Mouse (Mus musculus) midbrain, embryonic 15.5 days (tissue): ENCODE measurements around the gene Srbd1. TPM values are rescaled to one million over a fixed set of nuclear protein-coding genes. Genes with fewer than 3 reads are reported as not detected.

Source experiments
- ATAC-seq: fragments of 200-750 bp; cut with Nextera tagmentation; replicated peaks from 2 replicates; pipeline ENCODE4 v1.8.0; 2017; ENCODE audit warnings: moderate TSS enrichment
- H3K27ac ChIP-seq: fragments of 300-500 bp; sonication (generic); 2 replicates; pipeline ENCODE4 v1.5.1; 2015; ENCODE audit warnings: mild to moderate bottlenecking, inconsistent platforms
- H3K27me3 ChIP-seq: fragments of 300-500 bp; sonication (generic); replicated peaks from 2 replicates; pipeline ENCODE4 v1.6.1; 2015; ENCODE audit warnings: inconsistent platforms
- H3K36me3 ChIP-seq: fragments of 300-500 bp; sonication (generic); replicated peaks from 2 replicates; pipeline ENCODE4 v1.6.1; 2015; ENCODE audit warnings: inconsistent platforms
- H3K4me1 ChIP-seq: fragments of 300-500 bp; sonication (generic); 2 replicates; pipeline ENCODE4 v1.6.1; 2015; ENCODE audit warnings: inconsistent platforms
- H3K4me2 ChIP-seq: fragments of 300-500 bp; sonication (generic); 2 replicates; pipeline ENCODE4 v1.6.1; 2015; ENCODE audit warnings: inconsistent platforms, mild to moderate bottlenecking, moderate library complexity
- H3K4me3 ChIP-seq: fragments of 300-500 bp; sonication (generic); 2 replicates; pipeline ENCODE4 v1.5.1; 2015; ENCODE audit warnings: mild to moderate bottlenecking, inconsistent platforms
- H3K9ac ChIP-seq: fragments of 300-500 bp; sonication (generic); 2 replicates; pipeline ENCODE4 v1.6.1; 2015; ENCODE audit warnings: mild to moderate bottlenecking, inconsistent platforms
- H3K9me3 ChIP-seq: fragments of 300-500 bp; sonication (generic); 2 replicates; pipeline ENCODE4 v1.6.1; 2016; ENCODE audit warnings: inconsistent platforms
- WGBS: fragments of 180-500 bp; shearing (Covaris S2); methylation state at CpG from one replicate; pipeline ENCODE4 v1.1.7; 2015; ENCODE audit warnings: mixed read lengths; 5-methylcytosine and 5-hydroxymethylcytosine counted together
- polyA plus RNA-seq: library from polyadenylated mRNA; unstranded; fragments of >200 nt; fragmentation: Nextera tagmentation; extraction: Ambion mirVana; gene quantifications from 2 replicates; pipeline ENCODE4 v1.2.1, GENCODE M21; 2015

Srbd1 gene
- polyA plus RNA-seq, 1 experiment from 2014 or later: 14.8 TPM

DNA sequence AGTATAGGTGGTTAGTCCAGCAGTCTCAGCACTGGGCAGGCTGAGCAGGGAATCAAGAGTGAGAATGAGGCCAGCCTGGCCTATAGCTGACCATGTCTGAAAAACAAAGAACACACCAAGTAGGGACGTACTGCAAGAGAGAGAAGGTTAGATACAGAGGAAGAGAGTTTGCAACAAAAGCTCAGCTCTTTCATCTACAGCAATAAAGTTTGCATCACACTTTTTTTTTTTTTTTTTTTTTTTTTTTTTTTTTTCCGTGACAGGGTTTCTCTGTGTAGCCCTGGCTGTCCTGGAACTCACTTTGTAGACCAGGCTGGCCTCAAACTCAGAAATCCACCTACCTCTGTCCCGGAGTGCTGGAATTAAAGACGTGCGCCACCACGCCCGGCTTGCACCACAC is 79.1 kb downstream of the Srbd1 start:
- Histone ChIP-seq H3K9ac (no peak overlapping the region), H3K36me3 (no peaks in the 10 kb centered on the region), H3K4me2 (no peak overlapping the region), H3K4me1 (no peaks in the 10 kb centered on the region), H3K4me3 (no peak overlapping the region), H3K27ac (no peak overlapping the region), H3K9me3 (no peaks in the 10 kb centered on the region), H3K27me3 (no peaks in the 10 kb centered on the region)
- 85% methylated on average over 7 of the region's 7 CpGs for WGBS
- ATAC-seq: no peak

DNA sequence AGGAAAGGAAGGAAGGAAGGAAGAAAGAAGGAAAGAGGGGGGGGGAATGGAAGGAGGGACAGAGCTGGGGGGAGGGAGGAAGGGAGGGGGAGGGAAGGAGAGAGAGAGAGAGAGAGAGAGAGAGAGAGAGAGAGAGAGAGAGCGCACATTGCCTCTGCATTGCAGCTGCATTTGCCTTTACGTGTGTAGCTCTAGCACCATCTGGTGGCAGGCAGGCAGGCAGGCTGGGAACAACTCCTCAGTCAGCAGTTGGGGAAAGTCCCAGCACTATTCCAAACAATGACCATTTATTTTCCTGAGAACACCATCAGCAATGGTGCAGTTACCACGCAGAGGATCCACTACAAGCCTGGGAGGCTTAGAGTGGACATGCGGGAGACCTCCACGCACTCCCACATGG is 81.5 kb downstream of the Srbd1 start:
- H3K27me3 ChIP-seq: no peaks in the 10 kb centered on the region

DNA sequence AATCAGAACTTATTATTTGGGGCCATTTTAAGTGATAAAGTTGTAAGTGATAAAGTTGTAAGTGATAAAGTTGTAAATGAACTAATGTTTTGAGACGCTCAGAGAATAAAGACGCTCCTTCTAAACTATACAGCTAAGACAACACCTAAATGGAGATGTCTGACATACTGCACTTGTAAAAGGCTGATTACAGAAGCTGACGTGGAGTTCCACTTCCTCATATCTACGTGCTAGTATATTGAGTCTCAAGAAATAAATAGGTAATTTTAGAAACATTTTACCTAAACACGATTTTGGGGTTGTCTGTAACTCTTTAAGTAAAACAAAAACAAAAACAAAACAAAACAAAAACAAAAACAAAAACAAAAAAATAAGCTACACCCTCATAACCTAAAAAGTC is 84.1 kb downstream of the Srbd1 start:
- H3K9me3 ChIP-seq: no peaks in the 10 kb centered on the region
- H3K4me3 ChIP-seq: no peak overlapping the region
- no peaks in the 10 kb centered on the region for H3K4me1 ChIP-seq
- 88% methylated on average over 5 of the region's 5 CpGs for WGBS
- no peak overlapping the region for H3K9ac ChIP-seq
- H3K27ac ChIP-seq: no peak overlapping the region
- H3K36me3 ChIP-seq: no peaks in the 10 kb centered on the region
- no peaks in the 10 kb centered on the region for H3K27me3 ChIP-seq
- ATAC-seq: no peak
- H3K4me2 ChIP-seq: no peak overlapping the region

More for the DNA sequence above, 81.5 kb downstream of the Srbd1 start:
- Histone ChIP-seq H3K4me3 (no peak overlapping the region), H3K9me3 (no peaks in the 10 kb centered on the region), H3K36me3 (no peaks in the 10 kb centered on the region), H3K4me2 (no peak overlapping the region), H3K4me1 (no peaks in the 10 kb centered on the region), H3K27ac (no peak overlapping the region), H3K9ac (no peak overlapping the region)
- 15% methylated on average over 5 of the region's 5 CpGs for WGBS
- no peak for ATAC-seq

DNA sequence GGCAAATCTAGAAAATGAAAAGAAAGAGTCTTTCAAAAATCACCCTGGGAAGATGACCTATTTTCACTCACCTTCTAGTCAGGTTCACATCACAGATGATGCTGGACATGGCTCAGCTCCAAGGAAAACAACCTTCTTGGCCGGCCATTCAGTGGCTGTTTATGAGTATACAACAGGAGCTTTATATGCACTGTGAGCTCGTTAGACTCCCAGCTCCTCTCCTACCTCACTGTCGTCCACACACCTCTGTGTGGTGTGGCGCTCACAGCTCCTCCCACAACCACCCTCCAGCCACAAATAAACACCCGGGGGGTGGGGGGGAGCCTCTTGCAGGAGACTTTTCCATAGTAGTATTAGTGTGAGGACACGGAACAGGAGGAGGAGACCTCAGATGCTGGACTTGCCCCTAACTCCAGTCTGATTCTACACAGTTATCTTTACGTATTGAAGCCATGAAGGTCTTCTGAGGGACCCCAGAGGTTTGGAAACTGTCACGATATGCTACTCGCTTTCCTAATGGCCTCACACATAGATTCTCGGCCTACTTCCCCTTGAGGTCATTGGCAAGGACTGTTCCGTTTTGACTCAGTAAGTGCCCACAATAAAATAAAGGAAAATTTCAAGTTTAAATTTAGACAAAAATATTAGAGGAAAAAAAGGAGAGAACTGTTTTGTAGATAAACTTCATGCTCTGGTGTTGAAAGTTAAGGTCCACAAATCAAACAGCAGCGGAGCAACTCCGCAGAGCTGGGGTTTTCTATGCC is 104.6 kb downstream of the Srbd1 start:
- Histone ChIP-seq H3K4me1 (no peaks in the 10 kb centered on the region), H3K4me2 (no peak overlapping the region), H3K27ac (no peak overlapping the region), H3K36me3 (no peaks in the 10 kb centered on the region), H3K9me3 (no peaks in the 10 kb centered on the region), H3K4me3 (no peak overlapping the region), H3K27me3 (no peaks in the 10 kb centered on the region), H3K9ac (no peak overlapping the region)
- WGBS: 83% methylated on average over 13 of the region's 13 CpGs
- no peak for ATAC-seq

DNA sequence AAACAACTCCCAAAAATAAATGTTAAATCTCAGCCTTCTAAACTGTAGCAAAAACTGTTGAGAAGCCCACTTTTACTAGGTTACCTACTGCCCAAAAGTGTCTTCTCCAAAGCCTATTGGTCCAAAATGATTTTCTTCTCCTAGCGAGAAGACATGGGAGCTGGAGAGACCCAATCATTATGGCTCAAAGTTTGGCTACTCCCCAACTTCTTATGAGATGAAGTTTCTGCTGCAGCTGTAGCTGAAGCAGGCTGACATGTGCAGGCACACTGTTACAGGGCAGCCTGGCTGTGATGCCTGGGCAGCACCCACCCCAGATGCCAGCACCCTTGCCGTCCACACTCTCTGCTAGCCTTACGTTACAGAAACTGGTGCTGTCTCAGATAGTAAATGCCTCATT is 105.2 kb downstream of the Srbd1 start:
- Histone ChIP-seq H3K9me3 (no peaks in the 10 kb centered on the region), H3K4me1 (no peaks in the 10 kb centered on the region), H3K27me3 (no peaks in the 10 kb centered on the region), H3K4me2 (no peak overlapping the region), H3K9ac (no peak overlapping the region), H3K4me3 (no peak overlapping the region), H3K27ac (no peak overlapping the region), H3K36me3 (no peaks in the 10 kb centered on the region)
- 80% methylated on average over 3 of the region's 3 CpGs for WGBS
- no peak for ATAC-seq

DNA sequence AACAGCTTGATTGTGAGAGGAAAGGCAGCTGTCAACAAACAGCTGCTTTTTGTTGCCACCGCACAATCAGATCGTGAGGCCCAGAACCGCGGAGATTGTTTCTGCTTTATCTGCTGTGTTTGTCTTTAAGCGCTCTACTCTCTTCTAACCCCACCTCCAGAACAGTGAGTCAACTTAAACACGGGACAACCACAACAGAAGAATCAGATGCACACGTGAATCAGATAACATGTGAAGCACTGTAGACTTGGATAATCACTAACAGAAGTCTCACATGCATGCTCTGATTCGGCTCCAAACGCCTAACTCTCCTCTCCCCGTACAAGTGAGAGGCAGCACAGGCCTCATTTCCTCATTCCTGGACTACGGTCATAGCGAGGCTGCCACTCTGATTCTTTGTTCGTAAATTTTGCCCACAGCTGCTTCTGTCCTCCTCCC is 106.7 kb downstream of the Srbd1 start:
- no peaks in the 10 kb centered on the region for H3K27me3 ChIP-seq
- no peak for ATAC-seq
- no peak overlapping the region for H3K4me2 ChIP-seq
- WGBS: 70% methylated on average over 13 of the region's 13 CpGs
- no peak overlapping the region for H3K27ac ChIP-seq
- no peaks in the 10 kb centered on the region for H3K36me3 ChIP-seq
- H3K9me3 ChIP-seq: no peaks in the 10 kb centered on the region
- H3K9ac ChIP-seq: no peak overlapping the region
- H3K4me1 ChIP-seq: no peaks in the 10 kb centered on the region
- H3K4me3 ChIP-seq: no peak overlapping the region

DNA sequence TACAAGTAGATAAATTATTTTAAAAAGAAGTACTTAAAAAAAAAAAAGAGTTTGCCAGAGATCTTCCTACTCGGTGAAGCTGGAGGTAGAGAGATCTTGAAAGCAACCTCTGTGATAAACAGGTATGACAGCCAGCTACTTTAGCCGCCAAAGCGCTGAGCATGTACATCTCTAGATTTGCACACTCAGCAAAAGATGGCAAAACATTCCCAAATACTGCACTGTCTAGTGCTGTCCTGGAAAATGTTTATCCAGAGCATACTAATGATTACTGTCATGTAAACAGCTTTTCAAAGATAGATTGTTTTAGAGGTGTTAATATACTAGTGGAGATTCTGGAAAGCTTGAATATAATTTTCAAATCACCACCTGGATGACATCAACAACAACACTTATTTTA is 109.4 kb downstream of the Srbd1 start:
- Histone ChIP-seq H3K4me2 (no peak overlapping the region), H3K4me3 (no peak overlapping the region), H3K4me1 (no peaks in the 10 kb centered on the region), H3K27ac (no peak overlapping the region), H3K9me3 (no peaks in the 10 kb centered on the region), H3K36me3 (no peaks in the 10 kb centered on the region), H3K9ac (no peak overlapping the region), H3K27me3 (no peaks in the 10 kb centered on the region)
- 88% methylated on average over 3 of the region's 3 CpGs for WGBS
- no peak for ATAC-seq

DNA sequence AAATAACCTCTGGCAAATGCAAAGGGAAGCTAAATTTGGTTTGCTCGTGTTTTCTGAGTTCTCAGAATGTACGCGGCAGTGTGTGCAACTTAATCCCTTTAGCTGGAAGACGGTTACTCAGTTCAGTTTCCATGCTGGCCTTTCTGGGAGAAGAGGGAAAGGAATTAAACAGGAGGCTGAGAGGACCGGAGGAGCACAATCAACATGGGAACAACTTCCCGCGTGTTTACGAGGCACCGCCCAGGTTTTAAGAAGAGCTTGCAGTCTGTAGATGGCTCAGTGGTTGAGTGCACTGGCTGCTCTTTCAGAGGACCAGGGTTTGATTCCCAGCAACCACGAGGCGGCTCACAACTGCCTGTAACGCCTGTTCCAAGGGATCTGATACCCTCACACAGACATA is 109.8 kb downstream of the Srbd1 start:
- Histone ChIP-seq H3K27ac (no peak overlapping the region), H3K4me3 (no peak overlapping the region), H3K9ac (no peak overlapping the region), H3K9me3 (no peaks in the 10 kb centered on the region), H3K27me3 (no peaks in the 10 kb centered on the region), H3K4me2 (no peak overlapping the region), H3K4me1 (0 out of 2 replicates have a peak, but pooled peaks cover 2% of the 10 kb centered on the region), H3K36me3 (no peaks in the 10 kb centered on the region)
- 73% methylated on average over 12 of the region's 12 CpGs for WGBS
- no peak for ATAC-seq

DNA sequence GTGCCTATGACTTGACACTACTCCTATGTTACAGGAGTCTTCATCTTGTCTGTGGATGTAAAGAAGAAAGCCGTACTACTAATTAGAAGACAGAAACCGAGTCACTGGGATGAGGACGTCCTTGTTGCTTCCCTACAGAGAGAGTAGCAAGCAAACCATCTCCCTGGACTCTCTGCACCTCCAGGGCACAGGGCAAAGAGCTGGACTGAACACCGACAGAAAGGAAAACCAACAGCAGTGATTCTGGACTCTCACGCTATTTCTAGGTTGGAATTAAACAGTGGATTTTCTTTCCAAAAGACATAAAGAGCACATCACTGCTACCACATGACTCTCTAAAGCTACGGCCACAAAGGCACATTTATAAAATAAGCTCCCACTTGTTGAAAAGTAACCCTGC is 110.3 kb downstream of the Srbd1 start:
- WGBS: 89% methylated on average over 6 of the region's 6 CpGs
- Histone ChIP-seq H3K4me1 (0 out of 2 replicates have a peak, but pooled peaks cover 5% of the 10 kb centered on the region), H3K9ac (no peak overlapping the region), H3K4me3 (no peak overlapping the region), H3K9me3 (no peaks in the 10 kb centered on the region), H3K27me3 (no peaks in the 10 kb centered on the region), H3K36me3 (no peaks in the 10 kb centered on the region), H3K27ac (no peak overlapping the region), H3K4me2 (no peak overlapping the region)
- ATAC-seq: no peak

DNA sequence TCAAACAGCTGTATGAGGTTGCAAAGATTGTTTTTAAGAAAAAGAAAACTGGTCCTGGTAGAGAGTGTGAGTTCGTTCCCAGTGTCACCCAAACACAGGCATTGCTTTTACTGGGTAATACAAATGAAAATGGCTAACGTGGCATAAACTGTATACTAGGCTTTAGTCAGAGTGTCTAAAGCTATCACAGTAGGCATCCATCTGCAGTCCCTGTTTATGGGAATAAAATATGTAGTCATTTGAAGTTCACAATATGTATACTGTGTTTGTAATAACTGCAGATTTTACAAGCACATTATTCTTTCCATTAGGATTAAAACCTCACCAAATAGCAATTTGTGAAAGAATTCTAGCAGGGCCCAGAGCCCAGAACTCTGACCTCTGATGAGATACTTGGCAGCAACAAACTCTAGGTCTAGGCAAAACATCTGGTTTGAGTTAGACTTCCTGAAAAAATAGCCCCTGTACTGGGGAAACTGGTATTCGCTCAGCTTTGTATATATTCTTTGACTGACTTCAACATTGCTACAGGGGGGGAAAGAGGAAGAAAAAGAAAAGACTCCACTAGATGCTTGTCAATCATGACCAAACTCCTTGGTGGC is 112.8 kb downstream of the Srbd1 start:
- Histone ChIP-seq H3K9ac (no peak overlapping the region), H3K27me3 (no peaks in the 10 kb centered on the region), H3K4me3 (no peak overlapping the region), H3K9me3 (no peaks in the 10 kb centered on the region), H3K36me3 (no peaks in the 10 kb centered on the region), H3K27ac (no peak overlapping the region), H3K4me1 (0 out of 2 replicates have a peak, but pooled peaks cover 5% of the 10 kb centered on the region), H3K4me2 (no peak overlapping the region)
- 85% methylated on average over 3 of the region's 3 CpGs for WGBS
- no peak for ATAC-seq

DNA sequence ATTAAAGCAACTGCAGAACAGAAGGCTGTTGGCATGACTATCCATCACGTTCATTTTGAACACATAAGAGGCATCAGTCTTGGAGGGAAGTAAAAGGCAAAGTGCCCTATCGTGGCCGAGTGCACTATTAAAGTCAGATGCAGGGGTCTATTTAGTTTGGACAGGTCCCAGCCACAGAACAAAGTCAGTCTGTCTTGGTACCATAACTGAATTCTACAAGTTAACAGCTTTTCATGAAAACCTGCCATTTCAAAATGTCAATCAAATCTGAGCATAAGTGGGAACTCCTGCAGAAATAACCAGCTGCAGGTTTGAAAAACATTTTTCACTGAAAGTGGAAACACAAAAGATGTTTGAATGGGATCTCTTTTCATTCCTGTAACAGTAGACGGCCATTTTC is 115.0 kb downstream of the Srbd1 start:
- no peak for ATAC-seq
- H3K27ac ChIP-seq: no peak overlapping the region
- WGBS: 50% methylated on average over 4 of the region's 4 CpGs

DNA sequence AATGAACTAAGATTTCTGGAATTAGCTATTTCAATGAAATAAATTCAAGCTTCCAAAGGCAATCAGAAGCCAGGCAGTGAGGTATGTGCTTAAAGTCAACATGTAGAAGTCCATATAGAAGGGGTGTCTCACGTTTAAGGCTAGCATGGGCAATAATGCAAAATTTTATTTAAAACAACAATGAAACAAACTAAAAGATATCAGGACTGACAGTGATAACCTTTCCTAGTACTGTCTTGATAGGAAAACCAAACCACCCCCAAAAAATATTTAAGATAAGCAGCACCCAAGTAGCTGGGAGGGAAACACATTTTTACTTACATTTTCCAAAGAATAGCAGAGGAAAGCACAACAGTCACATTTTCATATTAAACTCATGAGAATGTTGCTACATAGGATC is 115.8 kb downstream of the Srbd1 start:
- H3K4me3 ChIP-seq: no peak overlapping the region
- H3K4me2 ChIP-seq: no peak overlapping the region
- ATAC-seq: no peak
- H3K36me3 ChIP-seq: no peaks in the 10 kb centered on the region
- H3K9me3 ChIP-seq: 0 out of 2 replicates have a peak, but pooled peaks cover 3% of the 10 kb centered on the region
- 0 out of 2 replicates have a peak, but pooled peaks cover 5% of the 10 kb centered on the region for H3K4me1 ChIP-seq
- H3K9ac ChIP-seq: no peak overlapping the region
- WGBS: 92% methylated on average over 1 of the region's 1 CpGs
- no peaks in the 10 kb centered on the region for H3K27me3 ChIP-seq
- H3K27ac ChIP-seq: no peak overlapping the region

More for the DNA sequence above, 115.0 kb downstream of the Srbd1 start:
- no peaks in the 10 kb centered on the region for H3K36me3 ChIP-seq
- H3K27me3 ChIP-seq: no peaks in the 10 kb centered on the region
- 0 out of 2 replicates have a peak, but pooled peaks cover 3% of the 10 kb centered on the region for H3K9me3 ChIP-seq
- no peak overlapping the region for H3K4me2 ChIP-seq
- no peak overlapping the region for H3K4me3 ChIP-seq
- H3K9ac ChIP-seq: no peak overlapping the region
- 0 out of 2 replicates have a peak, but pooled peaks cover 5% of the 10 kb centered on the region for H3K4me1 ChIP-seq
